Mouse (Mus musculus) CH12.LX (cell line): ENCODE measurements around the gene Ndufa9. TPM values are rescaled to one million over a fixed set of nuclear protein-coding genes. Genes with fewer than 3 reads are reported as not detected.

Source experiments
- DNase-seq: peaks from one replicate; pipeline ENCODE4 v3.0.0-alpha.2; 2013; ENCODE audit errors: extremely low read depth
- H3K27ac ChIP-seq: 2 replicates; pipeline ENCODE4 v1.5.1; 2012; ENCODE audit warnings: low read depth, mild to moderate bottlenecking, control low read depth, moderate library complexity; ENCODE audit not compliant: insufficient read depth
- H3K27me3 ChIP-seq: replicated peaks from 2 replicates; pipeline ENCODE3; 2012; ENCODE audit warnings: inconsistent platforms
- H3K36me3 ChIP-seq, 2 experiments: replicated peaks in 1 of 2; 2 replicates each; pipeline versions ENCODE3 to v1.6.1; 2012; ENCODE audit warnings: inconsistent platforms in 1 of 2, low read length in 1 of 2, mild to moderate bottlenecking in 1 of 2, mixed read lengths in 1 of 2, moderate library complexity in 1 of 2; ENCODE audit not compliant: control insufficient read depth in 1 of 2, insufficient read depth in 1 of 2
- H3K4me1 ChIP-seq, 2 experiments: 2 replicates each; pipeline ENCODE4 v1.6.1; 2012; ENCODE audit warnings: inconsistent platforms in 1 of 2, moderate library complexity in 1 of 2; ENCODE audit not compliant: insufficient read depth in 2 of 2, control insufficient read depth in 1 of 2
- H3K4me2 ChIP-seq: 2 replicates; pipeline ENCODE4 v1.6.1; 2012; ENCODE audit warnings: low read depth, mild to moderate bottlenecking, control low read depth; ENCODE audit not compliant: poor library complexity, insufficient read depth, severe bottlenecking
- H3K4me3 ChIP-seq, 3 experiments: fragments of 150-350 bp in 1 of 3; sonication (generic) in 1 of 3; replicated peaks in 1 of 3; 2 replicates each; pipeline versions ENCODE3 to v1.5.1; 2011 to 2012; ENCODE audit warnings: low read depth in 2 of 3, low read length in 2 of 3, mild to moderate bottlenecking in 2 of 3, moderate library complexity in 2 of 3, control low read depth in 1 of 3, improper control_type of control experiment in 1 of 3, inconsistent platforms in 1 of 3, mixed read lengths in 1 of 3; ENCODE audit not compliant: poor library complexity in 1 of 3
- H3K79me2 ChIP-seq: replicated peaks from 2 replicates; pipeline ENCODE4 v1.6.1; 2012; ENCODE audit warnings: mild to moderate bottlenecking, moderate library complexity; ENCODE audit not compliant: control insufficient read depth, poor library complexity, insufficient read depth, severe bottlenecking; ENCODE audit errors: extremely low read depth
- H3K9ac ChIP-seq: 2 replicates; pipeline ENCODE4 v1.6.1; 2012; ENCODE audit warnings: low read depth, mild to moderate bottlenecking, control low read depth, moderate library complexity; ENCODE audit not compliant: insufficient read depth
- H3K9me3 ChIP-seq: replicated peaks from 2 replicates; pipeline ENCODE3; 2012; ENCODE audit warnings: low read length, inconsistent platforms, mixed read lengths
- BHLHE40 ChIP-seq: IDR thresholded peaks from 2 replicates; pipeline ENCODE4 v1.6.1; 2011; ENCODE audit warnings: mild to moderate bottlenecking, low read depth, low read length, improper control_type of control experiment
- CHD1 ChIP-seq: IDR thresholded peaks from 2 replicates; pipeline ENCODE4 v1.6.1; 2012; ENCODE audit warnings: low read depth, low read length, improper control_type of control experiment, inconsistent platforms
- CHD2 ChIP-seq: IDR thresholded peaks from 2 replicates; pipeline ENCODE4 v1.6.1; 2011; ENCODE audit warnings: low read length, improper control_type of control experiment
- GABPA ChIP-seq: IDR thresholded peaks from 2 replicates; pipeline ENCODE4 v1.6.1; 2012; ENCODE audit warnings: low read depth, low read length, improper control_type of control experiment, inconsistent platforms; ENCODE audit not compliant: insufficient replicate concordance
- HCFC1 ChIP-seq: IDR thresholded peaks from 2 replicates; pipeline ENCODE4 v1.6.1; 2012; ENCODE audit warnings: low read depth, mild to moderate bottlenecking, inconsistent platforms, low read length, improper control_type of control experiment
- IRF4 ChIP-seq: IDR thresholded peaks from 2 replicates; pipeline ENCODE4 v1.6.1; 2014; ENCODE audit warnings: low read depth, mild to moderate bottlenecking, inconsistent platforms, low read length, improper control_type of control experiment
- JUND ChIP-seq: conservative IDR thresholded peaks from 2 replicates; pipeline ENCODE4 v1.6.1; 2011; ENCODE audit warnings: low read depth, low read length, improper control_type of control experiment
- MAFK ChIP-seq: IDR thresholded peaks from 2 replicates; pipeline ENCODE4 v1.6.1; 2011; ENCODE audit warnings: low read length, improper control_type of control experiment; ENCODE audit not compliant: insufficient replicate concordance
- MAZ ChIP-seq: IDR thresholded peaks from 2 replicates; pipeline ENCODE4 v1.6.1; 2012; ENCODE audit warnings: low read depth, mild to moderate bottlenecking, inconsistent platforms, low read length, improper control_type of control experiment, moderate library complexity
- MEF2A ChIP-seq: IDR thresholded peaks from 2 replicates; pipeline ENCODE4 v1.6.1; 2014; ENCODE audit warnings: low read depth, mild to moderate bottlenecking, inconsistent platforms, low read length, improper control_type of control experiment, borderline replicate concordance
- MXI1 ChIP-seq: IDR thresholded peaks from 2 replicates; pipeline ENCODE4 v1.6.1; 2011; ENCODE audit warnings: mild to moderate bottlenecking, low read depth, low read length, improper control_type of control experiment
- NELFE ChIP-seq: IDR thresholded peaks from 2 replicates; pipeline ENCODE4 v1.6.1; 2011; ENCODE audit warnings: low read depth, low read length, improper control_type of control experiment
- NRF1 ChIP-seq: IDR thresholded peaks from 2 replicates; pipeline ENCODE4 v1.6.1; 2014; ENCODE audit warnings: low read depth, mild to moderate bottlenecking, inconsistent platforms, low read length, improper control_type of control experiment, moderate library complexity
- RAD21 ChIP-seq: IDR thresholded peaks from 2 replicates; pipeline ENCODE4 v1.6.1; 2011; ENCODE audit warnings: low read depth, mild to moderate bottlenecking, low read length, improper control_type of control experiment, moderate library complexity
- SIN3A ChIP-seq: IDR thresholded peaks from 2 replicates; pipeline ENCODE4 v1.6.1; 2012; ENCODE audit warnings: low read length, improper control_type of control experiment, inconsistent platforms
- TBP ChIP-seq: conservative IDR thresholded peaks from 2 replicates; pipeline ENCODE4 v1.6.1; 2011; ENCODE audit warnings: low read depth, low read length, improper control_type of control experiment
- TCF12 ChIP-seq: IDR thresholded peaks from 2 replicates; pipeline ENCODE4 v1.6.1; 2014; ENCODE audit warnings: low read depth, mild to moderate bottlenecking, inconsistent platforms, low read length, improper control_type of control experiment
- UBTF ChIP-seq: IDR thresholded peaks from 2 replicates; pipeline ENCODE4 v1.6.1; 2012; ENCODE audit warnings: low read depth, mild to moderate bottlenecking, inconsistent platforms, low read length, improper control_type of control experiment, moderate library complexity
- USF1 ChIP-seq: IDR thresholded peaks from 2 replicates; pipeline ENCODE4 v1.6.1; 2014; ENCODE audit warnings: low read depth, mild to moderate bottlenecking, inconsistent platforms, low read length, improper control_type of control experiment
- USF2 ChIP-seq: conservative IDR thresholded peaks from 2 replicates; pipeline ENCODE4 v1.6.1; 2011; ENCODE audit warnings: low read depth, low read length, improper control_type of control experiment
- ZC3H11A ChIP-seq: IDR thresholded peaks from 2 replicates; pipeline ENCODE4 v1.6.1; 2012; ENCODE audit warnings: low read depth, mild to moderate bottlenecking, inconsistent platforms, low read length, improper control_type of control experiment
- ZMIZ1 ChIP-seq: IDR thresholded peaks from 2 replicates; pipeline ENCODE4 v1.6.1; 2012; ENCODE audit warnings: low read depth, mild to moderate bottlenecking, inconsistent platforms, low read length, improper control_type of control experiment
- dilution Hi-C: fragments of 300-500 bp; cut with MboI; formaldehyde crosslinking; loops from 2 replicates; pipeline ENCODE4 v1.14.3; 2020; ENCODE audit warnings: low sequenced_read_pairs; ENCODE audit not compliant: extremely low pct_unique_long_range_greater_than_20kb, extremely low pct_ligation_motif_present
- in situ Hi-C: fragments of 300-500 bp; cut with MboI; formaldehyde crosslinking; loops from 3 replicates; pipeline ENCODE4 v1.14.3; 2019; ENCODE audit warnings: low sequenced_read_pairs, low pct_ligation_motif_present, low pct_unique_long_range_greater_than_20kb, mixed read lengths
- polyA plus RNA-seq: library from polyadenylated mRNA; unstranded; fragments of >175 nt; gene quantifications from 2 replicates; pipeline ENCODE4 v1.2.1, GENCODE M21; 2012; ENCODE audit warnings: low read depth; ENCODE audit not compliant: insufficient read length
- total RNA-seq, 2 experiments: library from RNA; depleted of rRNA; stranded (reverse); fragments of 300-350 nt in 1 of 2; fragments of >200 nt in 1 of 2; gene quantifications; 2 replicates each; pipeline ENCODE4 v1.2.3; 2012 to 2014

Ndufa9 gene
- total and polyA plus RNA-seq, 3 experiments, result 146 to 159 (median 151) TPM

GRCm38 (mm10) chr6:126784206-126784605 is 64.7 kb downstream of the Ndufa9 start:
- H3K4me1 ChIP-seq, result peaks cover 10% of the 10 kb centered on the region in 2 experiments; a peak in 3 of 4 replicates
- no peak for DNase-seq

GRCm38 (mm10) chr6:126783651-126784066 is 65.3 kb downstream of the Ndufa9 start:
- Histone ChIP-seq H3K27me3 (peaks cover 47% of the 10 kb centered on the region), H3K9me3 (no peaks in the 10 kb centered on the region), H3K79me2 (no peaks in the 10 kb centered on the region), H3K27ac (no peak overlapping the region), H3K4me3 (no peak overlapping the region), H3K36me3 (no peaks in the 10 kb centered on the region), H3K9ac (no peak overlapping the region), H3K4me1 (peaks cover 8 to 10% of the 10 kb centered on the region in 2 experiments; a peak in 2 of 4 replicates), H3K4me2 (no peak overlapping the region)
- TF ChIP-seq TCF12 (no peak), TBP (no peak), IRF4 (no peak), JUND (no peak), USF1 (no peak), CHD1 (no peak), MAFK (no peak), SIN3A (no peak), MEF2A (no peak), RAD21 (no peak), HCFC1 (no peak), CHD2 (no peak), NRF1 (no peak), GABPA (no peak), UBTF (no peak), MXI1 (no peak), MAZ (no peak), ZMIZ1 (no peak)
- dilution Hi-C loops (no loop called here), in situ Hi-C loops (loop anchor here (25.0 kb wide), 1 partner anchor 329 kb away; the partner anchor contains the start of gene Tigar)
- DNase-seq, result no peak

More at GRCm38 (mm10) chr6:126784206-126784605, 64.7 kb downstream of the Ndufa9 start:
- Histone ChIP-seq H3K27ac (no peak overlapping the region), H3K9me3 (no peaks in the 10 kb centered on the region), H3K4me3 (no peak overlapping the region), H3K9ac (no peak overlapping the region), H3K27me3 (peaks cover 47% of the 10 kb centered on the region), H3K79me2 (no peaks in the 10 kb centered on the region), H3K36me3 (no peaks in the 10 kb centered on the region), H3K4me2 (no peak overlapping the region)
- dilution Hi-C loops, result no loop called here
- in situ Hi-C loops, result loop anchor here (25.0 kb wide), 1 partner anchor 328 kb away; the partner anchor contains the start of gene Tigar
- TF ChIP-seq ZMIZ1 (no peak), NELFE (no peak), ZC3H11A (no peak), USF2 (no peak), BHLHE40 (no peak)
